Mouse (Mus musculus): ENCODE results near the gene Gm17482. TPM values are rescaled to one million over a fixed set of nuclear protein-coding genes. Genes with fewer than 3 reads are reported as not detected.

Gm17482 gene
- polyA plus RNA-seq, 1 experiment, result not detected

DNA sequence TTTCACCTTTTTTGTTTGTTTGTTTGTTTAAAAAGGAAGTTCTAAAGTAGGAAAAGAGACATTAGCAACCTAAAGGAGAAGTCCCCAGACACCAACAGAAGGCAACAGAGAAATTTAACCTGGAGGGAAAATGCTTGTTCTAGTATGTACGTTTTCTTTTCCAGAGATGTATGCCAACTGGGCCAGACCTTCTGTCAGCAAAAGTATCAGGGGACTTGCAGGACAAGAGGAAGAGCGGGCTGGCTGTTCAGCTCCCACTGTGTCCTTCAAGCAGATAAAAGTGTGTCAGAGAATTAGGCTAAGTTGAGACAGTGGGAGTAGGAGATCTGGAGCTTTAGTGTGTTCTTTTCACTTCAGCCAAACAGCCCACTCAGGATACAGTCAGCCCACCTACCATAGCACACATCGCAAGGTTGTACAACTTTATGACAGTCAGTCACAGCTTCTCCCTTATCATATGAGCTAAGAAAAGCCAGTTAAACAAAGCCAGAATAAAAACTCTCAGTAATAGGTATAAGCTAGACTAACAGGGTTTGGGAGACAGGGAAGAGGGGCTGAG is 18.4 kb downstream of the Gm17482 start:
- no peak for DNase-seq (ENCODE audit: low spot score)

DNA sequence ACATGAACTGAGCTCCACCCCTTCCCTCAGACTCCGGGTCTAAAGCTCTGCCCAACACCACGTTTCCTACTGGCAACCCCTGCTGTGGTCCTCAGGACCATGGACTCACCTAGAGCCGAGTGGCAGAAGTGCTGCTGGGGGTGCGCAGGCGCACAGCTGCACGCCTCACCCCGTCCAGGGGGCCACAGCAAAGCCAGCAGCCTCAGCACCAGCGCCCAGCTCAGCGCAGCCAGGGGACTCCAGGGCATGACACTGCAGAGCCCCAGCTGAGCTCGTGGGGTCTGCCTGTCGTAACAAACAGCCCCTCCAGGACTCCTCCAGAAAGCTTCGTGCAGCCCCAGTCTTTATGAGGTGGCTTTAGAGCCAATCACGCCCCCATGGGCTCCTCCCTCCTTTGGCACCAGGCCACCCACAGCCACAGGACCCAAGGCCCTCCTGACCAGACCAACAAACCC is 24.4 kb downstream of the Gm17482 start:
- no peak for DNase-seq (ENCODE audit: low spot score)

DNA sequence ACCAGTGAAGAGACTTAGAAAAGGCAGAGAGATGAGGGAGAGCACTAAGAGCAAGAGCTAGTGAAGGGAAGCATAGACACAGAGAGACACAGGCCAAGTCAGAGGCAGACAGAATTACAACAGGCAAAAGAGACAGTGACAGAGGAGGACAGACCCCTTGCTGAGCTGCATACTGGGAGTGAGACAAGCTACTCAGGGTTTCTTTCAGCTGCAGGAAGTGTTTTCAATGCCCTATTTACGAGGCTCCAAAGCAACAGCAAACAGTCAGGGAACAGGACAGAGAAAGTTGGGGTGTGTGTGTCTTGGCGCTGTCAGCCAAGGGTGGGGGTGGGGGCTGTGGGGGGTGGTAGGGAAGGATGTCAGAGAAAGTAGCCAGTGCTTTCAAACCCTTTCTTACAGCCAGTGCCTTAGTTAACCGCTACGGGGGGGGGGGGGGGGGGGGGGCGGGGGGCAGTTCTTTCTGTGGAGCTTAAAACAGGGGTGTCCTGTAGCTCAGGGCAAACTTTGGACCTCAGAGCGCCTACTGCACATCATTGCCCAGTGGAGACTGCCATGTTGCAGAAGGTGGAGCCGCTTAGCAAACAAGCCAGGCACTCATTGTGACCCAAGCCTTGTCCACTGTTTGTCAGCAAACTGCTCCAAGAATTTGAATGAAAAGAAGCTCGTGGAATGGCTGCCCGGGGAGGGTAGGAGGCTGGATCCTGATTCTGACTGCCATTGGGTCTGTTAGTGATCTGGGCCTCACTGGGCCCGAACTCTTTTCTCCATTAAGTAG is 25.1 kb downstream of the Gm17482 start, which contains the start of gene Timp4:
Gene Timp4 (minus strand): TSS at position 107 of the 775 bp plus-strand sequence.
- DNase-seq (ENCODE audit: low spot score), result no peak

DNA sequence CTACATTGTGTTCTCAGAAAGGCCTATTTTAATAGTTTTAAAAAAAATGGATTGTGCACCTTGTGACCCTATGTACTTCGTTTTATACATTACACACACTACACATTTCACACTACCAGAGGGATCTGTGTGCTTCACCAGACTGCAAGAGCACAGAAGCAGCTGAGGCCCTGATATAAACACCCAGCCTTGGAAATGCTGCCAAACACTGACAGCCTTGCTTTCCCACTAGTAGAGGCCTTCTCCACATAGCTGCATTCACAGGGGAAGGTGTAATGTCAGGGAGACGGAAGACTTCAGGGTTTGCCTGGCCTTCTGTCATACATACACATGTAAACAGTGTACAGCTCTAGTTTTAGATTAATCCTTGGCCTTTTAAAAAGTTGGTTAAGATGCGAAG is 28.0 kb downstream of the Gm17482 start:
- no peak for DNase-seq (ENCODE audit: low spot score)

DNA sequence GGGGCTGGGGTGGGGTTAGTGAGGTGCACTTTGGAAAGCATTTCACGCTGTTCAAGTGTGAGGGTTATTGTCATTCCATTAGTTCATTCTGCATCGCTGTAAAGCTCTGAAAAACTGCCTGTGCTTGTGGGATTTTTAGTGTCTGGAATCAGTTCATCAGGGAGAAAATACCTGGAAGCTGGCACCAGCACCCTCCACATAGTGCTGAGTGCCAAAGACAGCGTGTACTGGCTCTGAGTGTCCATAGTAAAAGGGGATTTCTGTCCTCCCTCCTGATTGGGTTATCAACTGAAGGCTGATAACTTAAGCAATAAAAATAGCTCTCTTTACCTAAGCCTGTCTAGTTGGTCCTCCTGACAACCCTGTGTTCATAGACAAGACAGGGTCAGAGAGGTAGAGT is 33.4 kb downstream of the Gm17482 start:
- DNase-seq (ENCODE audit: low spot score), result no peak

DNA sequence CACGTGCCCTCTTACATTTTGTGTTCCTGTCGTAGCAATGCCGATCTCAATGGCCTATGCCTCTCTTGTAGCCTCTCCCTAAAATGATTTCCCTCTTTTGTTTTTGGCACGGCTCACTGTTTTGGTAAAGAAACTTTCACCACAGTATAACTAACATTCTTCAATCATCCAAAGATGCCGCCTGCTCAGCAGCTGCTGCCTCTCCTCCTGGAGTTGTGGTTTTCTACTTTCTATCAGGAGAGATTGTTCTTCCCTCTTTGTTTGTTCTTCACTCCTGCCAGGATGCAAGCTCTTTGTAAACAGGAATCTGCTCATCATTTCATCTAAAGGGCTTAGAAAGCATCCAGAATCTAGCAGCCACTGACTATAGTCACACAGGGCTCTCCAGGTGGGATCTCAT is 39.6 kb downstream of the Gm17482 start:
- no peak for DNase-seq (ENCODE audit: low spot score)

DNA sequence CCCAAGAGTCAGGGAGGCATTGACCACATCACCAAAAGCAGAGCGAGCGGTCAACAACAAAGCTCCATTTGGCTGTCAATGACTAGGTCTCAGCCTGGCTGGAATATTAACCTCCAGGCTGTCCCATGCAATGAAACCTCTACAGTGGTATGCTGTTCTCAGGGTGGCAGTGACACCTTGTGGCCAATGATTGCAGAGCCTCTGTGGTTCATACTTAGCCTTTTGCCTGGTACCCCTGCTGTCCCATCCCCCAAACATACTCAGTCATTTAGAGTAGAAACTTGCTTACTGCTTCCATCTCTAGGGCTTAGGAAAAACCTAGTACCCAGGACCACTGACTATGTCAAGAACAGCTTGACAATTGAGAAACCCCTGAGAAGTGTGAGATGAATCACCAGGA is 40.8 kb downstream of the Gm17482 start:
- peak; percentile 41 for DNase-seq (ENCODE audit: low spot score)

DNA sequence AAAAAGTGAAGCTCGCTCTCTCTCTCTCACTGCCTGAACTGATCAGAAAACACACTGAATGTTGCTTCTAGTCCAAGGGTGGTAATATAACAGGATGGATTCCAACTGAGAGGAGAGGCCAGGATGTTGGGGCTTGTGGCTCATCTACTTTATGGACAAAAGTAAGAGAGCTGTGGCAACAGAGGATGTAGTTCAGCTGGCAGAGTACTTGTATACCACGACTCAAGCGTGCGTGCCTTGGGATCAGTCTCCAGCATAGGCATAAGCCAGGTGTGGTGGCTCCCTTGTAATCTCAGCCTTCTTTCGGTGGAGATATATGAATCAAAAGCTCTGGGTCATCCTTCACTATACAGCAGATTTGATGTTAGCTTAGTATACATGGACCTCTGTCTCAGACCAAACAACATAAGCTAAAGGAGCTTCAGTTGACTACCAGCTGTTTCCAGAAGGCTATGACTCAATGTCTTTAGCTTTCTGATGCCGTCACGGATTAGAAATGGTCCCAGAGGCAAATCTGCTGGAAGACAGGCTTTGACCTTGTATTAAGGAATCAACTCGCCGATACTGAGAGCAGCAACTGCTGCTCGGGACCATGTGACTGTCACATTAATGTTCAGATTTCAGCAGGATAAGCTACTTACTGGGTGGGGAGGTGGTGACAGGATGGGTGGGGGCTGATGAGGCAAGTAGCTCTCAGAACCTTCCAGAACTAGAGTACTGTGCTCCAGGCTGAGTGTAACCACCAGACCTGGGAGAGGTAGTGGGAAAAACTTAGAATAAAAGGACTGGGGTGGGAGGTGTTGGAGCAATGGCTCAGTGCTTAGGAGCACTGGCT is 41.6 kb downstream of the Gm17482 start:
- no peak for DNase-seq (ENCODE audit: low spot score)

DNA sequence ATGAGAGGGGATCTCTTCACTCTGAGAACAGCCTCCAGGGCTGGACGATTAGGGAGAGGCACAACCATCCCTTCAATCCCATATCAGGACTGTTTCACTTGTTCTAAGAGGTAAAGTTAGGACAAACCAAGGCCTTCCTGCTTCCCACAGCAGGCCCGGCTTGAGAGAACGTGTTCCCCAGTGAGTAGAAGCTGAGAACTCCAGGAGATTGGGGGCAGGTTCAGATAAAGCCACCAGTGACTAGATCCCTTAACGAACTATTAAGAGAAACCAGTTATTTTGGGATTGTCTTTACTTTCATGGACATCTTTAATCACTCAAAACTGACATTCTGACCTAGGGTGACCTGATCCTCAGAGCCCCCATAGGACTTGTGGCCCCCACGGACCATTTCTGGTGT is 42.4 kb downstream of the Gm17482 start:
- DNase-seq (ENCODE audit: low spot score), result no peak

DNA sequence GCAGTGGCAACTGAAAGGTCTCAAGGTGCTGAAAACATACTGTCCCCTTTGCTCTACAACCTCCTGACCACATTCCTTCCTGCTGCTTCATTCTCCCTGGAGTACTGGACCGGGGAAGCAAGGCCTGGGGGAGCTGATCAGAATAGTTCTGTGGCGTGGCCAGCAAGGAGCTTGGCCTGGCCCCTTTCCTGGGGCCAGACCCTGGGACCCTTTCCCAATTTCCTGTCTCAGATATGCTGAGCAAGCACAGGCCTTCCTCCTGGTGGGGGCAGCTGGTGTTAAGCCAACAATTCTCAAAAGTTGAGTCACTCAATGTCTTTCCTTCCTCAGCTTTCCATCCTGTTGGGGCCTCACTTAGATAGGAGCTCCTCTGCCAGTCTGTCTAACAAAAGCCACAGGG is 42.9 kb downstream of the Gm17482 start:
- DNase-seq (ENCODE audit: low spot score), result no peak

DNA sequence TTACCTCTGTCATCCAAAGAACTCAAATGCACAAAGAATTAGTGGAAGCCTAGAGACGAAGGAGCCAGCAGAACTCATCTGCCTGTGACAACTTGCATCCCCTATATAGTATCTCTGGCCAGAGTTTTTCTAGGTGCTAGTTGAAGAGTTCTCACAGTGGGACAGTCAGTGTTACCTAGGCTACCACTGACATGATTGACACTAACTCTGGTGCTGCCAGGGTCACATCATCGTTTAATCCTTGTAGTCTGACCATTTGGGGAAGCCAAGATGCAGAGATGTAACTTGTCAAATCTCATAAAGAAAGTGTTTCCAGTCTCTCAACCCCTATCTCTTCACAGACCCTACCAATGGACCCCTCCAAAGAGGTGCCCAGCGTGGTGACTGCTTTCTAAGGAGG is 44.2 kb downstream of the Gm17482 start:
- DNase-seq (ENCODE audit: low spot score), result no peak

DNA sequence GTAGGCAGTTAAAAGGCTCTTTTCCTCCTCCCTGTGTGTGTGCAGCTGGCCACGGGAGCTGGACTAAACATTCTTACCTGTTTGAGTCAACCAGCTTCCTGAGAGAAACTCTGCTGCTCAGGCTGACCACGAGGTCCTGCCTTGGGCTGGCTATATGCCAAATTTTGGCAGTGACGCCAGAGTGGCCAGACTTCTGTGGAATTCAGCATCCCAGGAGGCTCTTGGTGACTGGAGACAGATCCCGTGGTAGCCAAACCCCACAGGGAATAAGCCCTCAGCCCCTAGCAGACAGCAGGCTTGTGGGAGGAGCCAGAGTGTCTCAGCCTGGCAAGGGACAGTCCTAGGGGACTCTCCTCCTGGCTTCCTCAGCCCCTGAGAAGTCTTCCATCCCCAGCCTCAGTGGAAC is 44.7 kb downstream of the Gm17482 start:
- DNase-seq (ENCODE audit: low spot score), result peak; percentile 37

DNA sequence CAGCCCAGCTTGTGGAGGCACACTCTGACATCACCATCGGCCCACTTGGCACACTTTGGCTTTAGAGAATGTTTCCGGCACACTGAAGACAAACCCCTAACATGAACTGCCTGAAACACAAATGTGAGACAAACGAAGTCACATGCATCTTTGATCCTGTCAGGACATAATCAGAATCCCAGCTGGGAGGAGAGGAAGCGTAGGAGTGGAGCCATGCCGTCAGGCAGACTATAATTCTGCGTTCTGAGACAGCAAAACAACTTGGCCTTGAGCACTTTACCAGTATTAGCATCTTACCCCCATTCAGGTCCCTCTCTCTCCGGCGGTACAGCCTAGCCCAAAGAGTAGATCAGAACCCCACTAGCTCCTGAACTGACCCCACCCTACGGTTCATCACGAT is 46.2 kb downstream of the Gm17482 start:
- no peak for DNase-seq (ENCODE audit: low spot score)

DNA sequence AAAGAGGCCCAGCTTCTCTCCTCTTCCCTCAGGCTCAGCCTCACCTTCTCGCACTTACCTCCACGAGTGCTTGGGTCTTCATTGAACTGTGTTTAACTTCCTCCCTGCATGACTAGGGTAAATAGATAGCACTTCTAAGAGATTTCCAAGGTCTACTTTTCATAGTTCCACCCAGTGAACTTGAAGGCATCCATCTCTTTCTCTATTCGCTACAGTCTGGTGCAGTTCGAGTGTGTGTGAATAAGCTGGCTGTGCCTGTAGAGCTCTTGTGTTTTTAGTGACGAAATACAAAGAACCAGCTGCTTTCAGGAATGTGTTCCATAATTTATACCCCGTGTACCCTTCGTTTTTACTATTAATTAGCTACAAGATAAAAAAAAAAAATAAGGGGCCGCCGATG is 47.6 kb downstream of the Gm17482 start:
- no peak for DNase-seq (ENCODE audit: low spot score)

DNA sequence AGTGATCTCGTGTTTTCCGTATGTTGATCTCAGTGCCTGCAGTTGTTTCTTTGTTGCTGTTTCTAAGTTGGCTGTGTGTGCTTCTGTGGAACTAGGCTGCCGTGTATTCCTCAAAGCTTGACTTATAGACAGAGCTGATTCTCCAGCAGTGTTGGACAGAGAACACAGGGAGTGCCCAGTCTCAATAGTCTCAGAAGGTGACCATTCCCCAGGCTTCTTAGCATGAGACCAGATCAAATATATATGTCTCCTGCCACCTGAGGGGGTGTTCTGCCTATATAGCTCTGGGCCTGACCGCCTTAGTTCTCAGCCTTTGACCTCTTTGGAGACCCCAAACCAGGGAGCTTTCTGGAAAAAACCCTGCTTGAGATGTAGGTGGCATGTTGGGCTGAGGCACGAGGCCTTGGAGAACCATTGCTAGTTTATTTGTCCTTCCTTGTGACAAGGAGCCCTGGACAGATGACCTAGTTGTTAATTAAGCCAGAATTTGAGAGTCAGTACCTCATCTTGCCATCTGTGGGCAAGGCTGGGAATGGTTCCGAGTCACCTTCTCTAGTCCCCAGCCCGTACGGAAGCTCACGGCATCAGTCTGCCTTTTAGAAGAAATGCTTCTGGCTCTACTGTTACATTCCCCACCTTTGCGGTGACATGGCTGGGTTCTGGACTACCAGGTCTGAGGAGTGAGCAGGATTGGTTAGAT is 48.1 kb downstream of the Gm17482 start:
- no peak for DNase-seq (ENCODE audit: low spot score)

DNA sequence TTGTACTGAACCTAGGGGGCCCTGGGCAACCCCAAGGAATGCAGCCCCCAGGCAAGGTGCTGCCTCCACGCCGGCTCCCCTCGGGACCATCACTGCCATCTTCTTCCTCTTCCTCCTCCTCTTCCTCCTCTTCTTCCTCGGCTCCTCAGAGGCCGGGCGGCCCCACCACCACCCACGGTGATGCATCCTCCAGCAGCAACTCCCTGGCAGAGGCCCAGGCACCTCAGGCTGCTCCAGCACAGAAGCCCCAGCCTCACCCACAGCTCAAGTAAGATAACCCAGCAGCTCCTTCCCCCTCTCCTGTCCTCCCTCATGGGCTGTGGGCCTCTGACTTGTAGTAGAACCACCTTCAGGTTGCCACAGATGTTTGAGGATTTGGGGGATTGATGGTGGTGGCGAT is 50.9 kb downstream of the Gm17482 start:
- DNase-seq (ENCODE audit: low spot score), result no peak

DNA sequence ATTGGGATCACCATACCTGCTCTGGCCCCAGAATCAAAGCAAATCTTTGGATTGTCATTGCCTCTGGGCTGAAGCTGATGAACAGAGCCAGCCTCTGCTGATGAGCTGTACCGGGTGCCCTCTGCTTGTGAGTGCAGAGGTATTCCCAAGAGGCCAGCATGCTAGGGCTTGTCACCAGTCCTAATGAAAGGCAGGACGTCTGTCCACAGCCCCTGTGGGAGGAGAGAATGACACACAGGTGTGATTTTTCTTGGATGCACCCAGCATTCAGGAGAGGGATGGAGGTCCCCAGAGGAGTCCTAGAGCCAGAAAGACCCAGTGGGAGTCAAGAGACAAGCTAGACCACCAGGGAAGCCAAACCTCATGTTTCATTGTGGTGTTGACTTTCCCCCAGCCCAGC is 52.5 kb downstream of the Gm17482 start:
- no peak for DNase-seq (ENCODE audit: low spot score)

DNA sequence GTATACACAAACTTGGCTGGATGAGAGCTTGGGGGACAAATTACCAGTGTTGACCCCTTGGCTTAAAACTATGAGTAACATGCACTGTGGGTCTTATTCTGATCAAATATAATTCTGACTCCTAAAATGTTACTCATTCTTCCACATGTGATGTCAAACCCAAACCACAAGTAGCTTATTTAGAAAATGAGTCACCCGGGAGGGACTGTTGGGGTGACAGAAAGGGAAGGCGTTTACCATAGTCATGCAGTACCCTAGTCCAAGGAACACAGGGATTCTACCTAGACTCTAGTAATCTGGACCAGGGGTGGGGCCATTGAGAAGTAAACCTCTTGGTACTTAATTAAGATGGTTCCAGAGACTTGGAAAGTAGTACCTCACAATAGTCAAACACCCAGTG is 57.0 kb downstream of the Gm17482 start:
- DNase-seq (ENCODE audit: low spot score), result no peak

DNA sequence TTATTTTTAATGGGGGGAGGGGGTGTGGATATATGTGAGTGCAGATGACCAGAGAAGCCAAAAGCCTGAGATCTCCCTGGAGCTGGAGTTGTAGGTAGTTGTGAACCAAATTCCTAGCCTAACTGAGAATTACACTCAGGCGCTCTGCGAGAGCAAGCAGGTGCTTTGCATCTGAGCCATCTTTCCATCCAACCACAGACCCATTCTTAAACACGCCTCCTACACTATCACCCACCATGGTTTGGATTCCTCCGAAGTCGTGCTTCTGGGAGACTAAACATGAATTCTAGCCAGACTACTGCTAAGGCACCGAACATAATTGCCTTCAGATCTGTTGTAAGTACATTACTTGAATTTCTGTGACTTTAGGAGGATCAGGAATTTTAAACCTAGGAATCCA is 59.3 kb downstream of the Gm17482 start:
- DNase-seq (ENCODE audit: low spot score), result no peak

DNA sequence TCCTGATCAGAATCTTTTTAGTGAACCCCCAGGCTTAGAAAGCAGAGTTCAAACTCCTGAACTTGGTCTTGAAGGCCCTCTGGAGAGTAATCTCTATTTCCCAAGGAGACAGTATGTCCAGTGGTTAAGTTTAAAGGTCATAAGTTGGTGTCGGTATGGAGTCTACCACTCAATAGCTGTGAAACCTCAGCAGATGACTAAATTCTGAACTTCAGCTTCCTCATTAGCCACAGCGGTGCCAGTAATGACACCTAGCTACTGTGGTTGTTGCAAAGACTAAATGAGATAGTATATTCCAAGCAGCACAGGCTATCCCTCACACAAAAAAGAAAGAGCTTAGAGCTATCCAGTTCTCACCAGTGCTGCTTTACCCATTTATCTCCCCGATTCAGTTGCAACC is 61.1 kb downstream of the Gm17482 start:
- no peak for DNase-seq (ENCODE audit: low spot score)

DNA sequence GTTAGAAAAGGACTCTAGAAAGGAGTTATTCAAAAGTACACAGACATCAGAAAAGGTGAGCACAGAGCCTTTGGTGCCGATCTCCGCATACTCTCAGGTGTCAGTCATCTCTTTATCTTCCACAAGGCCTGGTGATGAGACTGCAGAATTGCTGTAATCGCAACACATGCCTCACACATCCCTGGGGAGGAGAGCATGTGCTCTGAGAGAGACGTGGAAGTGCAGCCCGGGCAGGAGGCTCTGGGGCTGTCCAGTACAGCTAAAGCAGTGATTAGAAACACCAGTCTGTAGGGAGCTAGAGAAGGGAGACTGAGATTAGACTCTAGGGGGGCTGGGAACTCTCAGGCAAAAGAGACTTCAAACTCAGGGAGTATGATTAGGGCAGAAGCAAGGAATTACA is 63.4 kb downstream of the Gm17482 start:
- no peak for DNase-seq (ENCODE audit: low spot score)

DNA sequence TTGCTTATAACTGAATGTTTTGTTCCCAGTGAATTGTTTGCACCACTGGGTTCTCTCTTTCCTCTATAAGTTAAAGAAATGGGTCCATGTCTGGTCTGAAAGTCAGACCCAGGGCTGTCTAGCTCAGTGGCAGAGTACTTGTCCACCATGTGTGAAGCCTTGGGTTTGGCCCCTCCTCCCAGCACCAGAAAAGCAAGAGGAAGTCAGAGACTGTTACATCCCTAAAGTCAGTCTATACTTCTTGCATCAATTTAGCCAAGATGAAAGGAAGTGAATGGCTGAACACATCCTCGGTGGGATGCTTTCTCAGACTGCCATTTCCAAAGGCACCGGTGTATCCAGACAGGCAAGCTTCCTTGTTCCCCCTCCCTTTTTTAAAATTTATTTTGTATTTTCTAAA is 63.9 kb downstream of the Gm17482 start:
- DNase-seq (ENCODE audit: low spot score), result no peak
